Mouse (Mus musculus): ENCODE data around the gene Ifnk. TPM values are rescaled to one million over a fixed set of nuclear protein-coding genes. Genes with fewer than 3 reads are reported as not detected.

Ifnk gene
- not detected for total RNA-seq (2022)

DNA sequence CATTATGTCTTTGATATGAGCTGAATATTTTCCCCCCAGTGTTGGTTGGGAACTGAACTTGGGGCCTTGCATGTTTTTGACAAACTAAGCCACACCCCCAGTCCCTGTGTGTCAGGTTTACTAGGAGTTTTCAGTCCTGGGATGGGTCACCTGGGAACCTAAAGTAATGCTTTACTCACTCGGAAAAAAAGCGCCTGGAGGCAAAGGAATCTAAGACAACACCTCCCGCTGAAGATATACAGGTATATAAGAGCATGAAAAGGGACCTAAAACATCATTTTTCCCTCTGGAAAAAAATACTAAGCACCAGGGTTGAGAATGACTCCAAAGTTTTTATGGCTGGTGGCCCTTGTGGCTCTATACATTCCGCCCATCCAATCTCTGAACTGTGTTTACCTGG, at the start of gene Ifnk:
Ifnk (plus strand) TSS at position 301 of the 400 bp plus-strand sequence.
- DNase-seq (ENCODE audit: low spot score in 2 of 2) = no peak

DNA sequence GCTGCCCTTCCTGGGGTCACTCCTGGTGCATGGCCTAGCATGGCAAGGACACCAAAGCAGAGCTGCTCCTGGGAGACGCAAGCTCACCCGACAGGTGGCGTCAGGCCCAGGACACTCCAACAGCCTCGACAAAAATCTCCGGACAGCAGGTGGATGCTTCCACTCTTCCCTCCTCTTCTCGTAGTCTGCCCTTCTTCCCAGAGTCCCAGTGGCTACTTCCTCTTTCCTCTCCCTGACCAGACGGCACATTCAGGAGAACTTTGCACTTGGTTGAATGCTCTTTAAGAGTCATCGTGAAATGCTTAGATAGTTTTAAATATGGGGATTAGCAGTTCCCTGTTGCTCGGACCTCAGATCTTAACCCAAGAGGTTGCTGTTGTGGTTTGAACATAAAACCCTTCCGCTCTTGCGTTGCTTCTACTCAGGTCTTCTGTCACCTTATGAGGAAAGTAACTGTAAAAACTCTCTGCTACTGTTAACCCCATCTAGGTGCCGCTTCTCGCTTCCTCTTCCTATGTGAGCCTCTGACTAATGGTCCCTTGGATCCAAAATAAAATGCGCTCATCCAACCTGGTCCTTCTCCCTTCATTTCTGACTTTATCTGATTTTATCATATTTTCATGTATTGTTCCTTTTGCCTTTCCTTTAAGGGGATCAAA, 46.6 kb upstream of the Ifnk start:
- no peak for DNase-seq (ENCODE audit: low spot score in 2 of 2)

DNA sequence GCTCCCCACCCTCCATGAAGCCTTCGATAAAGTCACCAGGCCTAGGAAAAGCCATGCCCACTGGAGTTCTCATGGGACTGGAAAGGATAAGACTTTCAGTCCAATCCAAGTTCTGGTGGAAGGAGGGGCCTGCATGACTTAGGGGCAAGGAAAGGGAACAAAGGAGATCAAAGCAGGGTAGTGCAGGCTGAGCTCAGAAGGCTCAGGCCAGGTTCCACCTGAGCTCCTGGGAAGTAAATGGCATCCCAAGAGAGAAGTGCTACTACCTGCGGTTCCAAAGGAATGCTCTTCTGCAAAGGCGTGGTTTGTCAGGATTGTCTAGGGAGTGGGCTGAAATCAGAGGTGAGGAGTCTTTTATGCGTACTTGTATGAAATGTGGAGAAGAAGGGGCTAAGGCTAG, 39.4 kb upstream of the Ifnk start:
- DNase-seq (ENCODE audit: low spot score in 2 of 2) = no peak

DNA sequence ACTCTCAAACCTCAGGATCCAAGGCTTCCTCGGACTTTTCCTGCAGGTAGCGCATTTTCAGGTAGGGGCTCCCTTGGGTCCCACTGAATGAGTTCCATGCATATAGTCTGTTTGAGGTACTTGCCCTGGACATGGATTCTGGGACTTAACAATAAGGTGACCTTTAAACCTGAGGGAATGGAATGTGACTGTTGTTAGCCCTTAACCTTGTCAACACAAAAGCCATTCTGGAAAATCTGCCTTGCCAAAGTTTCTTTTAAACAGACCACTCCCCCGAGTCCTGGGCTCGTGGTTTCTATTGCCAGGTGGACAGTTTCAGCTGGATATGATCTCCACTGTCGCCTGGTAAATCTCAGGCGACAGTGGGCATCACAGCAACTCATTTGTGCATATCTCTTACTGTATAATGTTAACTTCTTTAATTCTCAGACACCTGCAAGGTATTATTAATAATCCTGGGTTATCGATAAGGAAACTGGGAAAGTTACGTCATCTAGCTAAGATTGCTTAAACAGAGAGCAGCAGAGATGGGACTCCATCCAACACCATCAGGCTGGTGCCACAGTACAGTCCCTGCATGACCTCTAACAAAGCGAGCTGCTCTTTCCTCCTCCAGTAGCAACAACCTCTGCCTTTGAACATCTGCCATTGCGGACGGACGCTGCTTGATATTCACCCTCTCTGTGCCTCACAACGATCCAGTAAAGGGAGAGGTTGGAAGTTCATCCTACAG, 38.2 kb upstream of the Ifnk start:
- no peak for DNase-seq (ENCODE audit: low spot score in 2 of 2)

DNA sequence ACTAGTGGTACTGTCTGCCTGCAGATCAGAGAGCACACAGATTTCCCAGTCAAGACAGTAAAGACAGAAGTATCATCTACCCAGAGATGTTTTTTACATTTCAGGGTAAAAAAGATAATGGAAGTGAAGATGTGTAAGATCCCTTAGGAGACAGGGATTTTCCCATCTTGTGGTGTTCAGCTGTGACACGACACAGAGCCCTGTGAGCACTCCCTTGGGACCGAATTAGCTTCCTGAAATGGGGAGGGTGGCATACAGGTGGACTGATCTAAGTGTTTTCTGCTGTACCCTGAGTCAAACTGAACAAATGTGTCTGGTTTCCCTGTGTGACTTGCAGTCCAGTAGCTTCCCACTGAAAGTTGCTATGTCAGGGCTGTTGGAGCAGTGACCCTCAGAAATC, 36.9 kb upstream of the Ifnk start:
- no peak for DNase-seq (ENCODE audit: low spot score in 2 of 2)

DNA sequence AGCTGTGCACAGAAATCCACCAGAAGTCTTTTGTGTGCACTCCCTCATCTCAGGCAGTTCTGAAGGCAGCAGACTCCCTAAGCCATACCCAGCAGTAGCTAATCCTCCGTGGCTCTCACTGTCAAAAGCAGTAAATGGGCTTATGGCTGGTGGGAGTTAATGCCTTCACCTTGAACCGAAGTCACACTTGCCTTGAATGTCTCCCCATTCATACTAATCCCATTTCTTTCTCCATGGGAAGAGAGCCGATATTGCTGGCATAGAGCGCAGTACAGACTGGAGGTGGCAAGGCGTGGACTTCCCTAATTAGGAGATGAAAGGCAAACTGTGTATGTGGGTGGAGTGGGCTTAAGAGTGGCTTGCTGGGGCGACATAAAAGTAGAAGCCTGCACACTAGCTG, 35.9 kb upstream of the Ifnk start:
- DNase-seq (ENCODE audit: low spot score in 2 of 2) = no peak

DNA sequence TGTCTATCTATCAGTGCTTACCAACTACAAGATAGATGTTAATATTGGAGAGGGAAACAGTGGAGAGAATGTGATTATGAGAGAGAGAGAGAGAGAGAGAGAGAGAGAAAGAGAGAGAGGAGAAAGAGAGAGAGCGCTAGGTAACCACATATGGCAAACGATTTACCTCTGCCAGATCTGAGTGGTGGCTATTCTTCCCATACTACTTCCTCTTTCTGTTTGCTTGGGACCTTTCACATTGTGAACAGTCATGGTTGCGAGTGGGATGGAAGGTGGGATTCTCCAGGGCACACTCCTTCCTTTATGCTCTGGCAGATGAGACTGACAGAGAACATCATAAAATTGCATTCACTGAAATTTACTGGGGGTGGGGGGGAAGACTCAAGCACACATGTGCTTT, 34.7 kb upstream of the Ifnk start:
- no peak for DNase-seq (ENCODE audit: low spot score in 2 of 2)

DNA sequence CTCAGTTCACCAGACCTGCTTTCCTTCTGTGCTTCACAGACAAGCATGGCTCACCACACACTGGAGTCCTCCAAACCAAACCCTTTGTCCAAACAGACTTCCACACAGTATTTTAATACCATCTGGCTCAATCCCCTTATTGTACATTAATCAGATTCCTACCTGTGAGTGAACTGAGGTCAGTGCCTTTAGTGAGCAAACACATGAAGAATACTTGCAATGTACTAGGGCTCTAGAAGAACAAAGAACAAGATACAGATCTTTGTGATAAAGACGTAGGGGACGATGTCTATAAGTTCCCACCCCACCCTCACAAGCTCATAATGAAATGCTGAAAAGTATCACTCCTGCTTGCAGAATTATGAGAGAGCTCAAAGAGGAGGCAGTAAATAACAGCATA, 33.0 kb upstream of the Ifnk start:
- DNase-seq (ENCODE audit: low spot score in 2 of 2) = no peak

DNA sequence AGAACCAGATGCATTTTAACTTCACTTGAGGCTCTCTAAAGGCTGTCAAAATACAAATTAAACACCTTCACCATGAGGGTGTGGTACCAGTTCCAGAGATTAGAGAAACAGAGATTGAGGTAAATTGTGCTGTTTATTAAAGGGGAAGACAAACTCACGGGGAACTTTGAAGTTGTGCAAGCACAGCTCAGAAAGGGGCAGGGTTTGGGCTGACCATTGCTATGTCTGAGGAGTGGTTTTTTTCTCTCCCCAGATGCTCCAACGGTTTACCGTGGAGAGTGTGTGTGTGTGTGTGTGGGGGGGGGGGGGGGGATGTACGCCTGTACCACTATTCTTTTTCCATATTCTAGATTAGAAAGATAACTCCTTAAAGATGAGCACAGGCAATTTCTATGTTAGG, 31.7 kb upstream of the Ifnk start:
- DNase-seq (ENCODE audit: low spot score in 2 of 2) = no peak

DNA sequence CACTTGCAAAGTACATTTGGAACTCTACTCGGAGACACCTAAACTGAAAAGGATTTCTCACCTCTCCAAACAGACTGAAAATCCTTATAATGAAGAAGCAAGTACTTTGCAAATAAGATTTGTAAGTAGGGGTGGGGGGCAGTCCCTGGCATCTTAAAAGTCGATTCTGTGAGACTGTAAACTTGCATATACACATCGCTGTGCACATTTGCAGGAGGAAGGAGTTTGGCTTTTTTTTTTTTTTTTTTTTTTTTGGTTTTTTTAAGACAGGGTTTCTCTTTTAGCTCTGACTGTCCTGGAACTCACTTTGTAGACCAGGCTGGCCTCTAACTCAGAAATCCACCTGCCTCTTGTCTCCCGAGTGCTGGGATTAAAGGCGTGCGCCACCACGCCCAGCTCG, 31.3 kb upstream of the Ifnk start:
- DNase-seq (ENCODE audit: low spot score in 2 of 2) = no peak

DNA sequence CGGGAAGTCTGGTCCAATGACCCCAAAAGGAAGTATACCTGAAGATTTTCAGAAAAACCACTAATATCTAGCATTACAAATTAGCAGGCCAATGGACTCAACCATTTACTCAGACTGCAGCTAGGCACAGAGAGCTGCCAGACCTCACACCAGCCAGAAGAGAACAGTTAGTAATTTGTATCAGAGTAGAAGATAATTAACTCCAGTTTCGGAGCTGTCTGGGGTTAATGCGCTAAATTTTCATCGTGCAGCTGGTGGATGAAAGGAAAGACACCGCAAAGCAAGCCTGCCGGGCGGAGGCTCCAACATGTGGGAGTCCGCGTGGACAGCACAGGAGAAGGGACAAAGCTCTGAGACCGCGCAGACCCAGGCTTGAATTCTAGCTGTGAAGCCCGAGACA, 30.8 kb upstream of the Ifnk start:
- no peak for DNase-seq (ENCODE audit: low spot score in 2 of 2)

DNA sequence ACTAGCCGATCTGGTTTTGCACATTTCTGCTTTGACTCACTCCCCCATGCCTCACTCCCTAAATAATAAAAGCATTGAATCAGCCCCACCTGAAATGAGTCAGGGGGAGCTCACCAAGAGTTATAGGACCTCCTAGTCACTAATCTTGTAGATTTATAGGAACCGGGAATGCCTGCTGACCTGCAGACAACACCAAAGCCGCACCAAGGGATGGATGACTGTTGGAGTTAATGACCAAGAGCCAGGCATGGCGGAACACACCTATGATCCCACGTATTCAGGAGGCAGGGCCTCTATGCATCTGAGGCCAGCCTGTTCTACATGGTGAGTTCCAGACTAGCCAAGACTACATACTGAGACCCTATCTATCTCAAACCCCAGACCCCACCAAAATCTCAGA, 28.8 kb upstream of the Ifnk start:
- DNase-seq (ENCODE audit: low spot score in 2 of 2) = no peak

DNA sequence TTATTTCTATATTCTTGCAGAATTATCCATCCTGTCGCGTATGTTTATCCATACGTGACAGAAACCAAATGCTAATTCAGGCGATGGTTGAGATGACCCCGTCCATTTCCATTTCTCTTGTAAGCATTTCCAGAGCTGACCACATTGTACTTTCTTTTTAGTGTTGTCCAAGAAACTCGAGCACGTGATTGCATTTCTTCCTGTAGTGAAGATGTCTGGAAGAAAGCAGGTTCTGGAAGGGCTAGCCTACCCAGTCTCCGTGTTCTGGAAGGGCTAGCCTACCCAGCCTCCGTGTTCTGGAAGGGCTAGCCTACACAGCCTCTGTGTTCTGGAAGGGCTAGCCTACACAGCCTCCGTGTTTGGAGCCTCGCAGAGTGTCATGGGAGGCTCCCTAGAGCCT, 27.8 kb upstream of the Ifnk start:
- no peak for DNase-seq (ENCODE audit: low spot score in 2 of 2)

DNA sequence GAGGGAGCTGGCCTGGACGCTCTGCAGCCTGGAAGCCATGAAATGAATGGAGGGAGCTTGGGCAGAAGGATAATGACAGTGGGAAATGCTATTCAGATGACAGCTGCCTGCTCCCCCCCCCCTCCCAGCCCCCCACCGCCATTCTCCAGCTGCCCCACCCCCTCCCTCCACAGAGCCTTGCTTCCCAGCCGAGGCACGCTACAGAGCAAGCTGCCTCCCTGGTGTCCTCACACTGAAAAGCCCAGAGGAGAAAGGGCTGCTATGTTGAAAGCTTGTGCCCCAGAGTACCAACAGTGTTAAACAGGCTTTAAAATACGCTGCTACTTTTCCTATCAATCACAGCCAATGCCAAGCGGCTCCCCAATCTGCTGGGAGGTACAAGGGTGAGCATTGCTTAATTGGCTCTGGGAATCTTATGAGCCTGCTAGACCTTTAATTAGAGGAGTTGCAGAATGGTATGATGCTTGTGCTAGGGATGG, 26.5 kb upstream of the Ifnk start:
- no peak for DNase-seq (ENCODE audit: low spot score in 2 of 2)

DNA sequence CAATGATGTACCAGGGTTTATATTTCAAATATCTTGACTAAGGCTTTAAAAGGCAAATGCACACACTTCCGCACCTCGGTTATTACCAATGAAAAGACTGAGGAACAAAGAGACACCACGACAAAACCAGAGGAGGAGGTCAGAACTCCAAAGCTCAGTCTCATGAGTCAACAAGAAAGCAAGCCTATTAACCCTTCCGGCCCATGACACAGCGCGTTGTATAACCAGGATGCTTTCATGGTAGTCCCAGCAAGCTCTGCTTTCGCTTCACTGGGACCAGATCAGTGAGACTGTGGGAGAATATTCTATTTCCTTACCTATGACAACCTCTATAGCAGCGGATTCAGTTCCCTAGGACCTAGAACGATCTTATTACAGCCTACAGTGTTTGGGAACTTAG, 25.1 kb upstream of the Ifnk start:
- no peak for DNase-seq (ENCODE audit: low spot score in 2 of 2)

DNA sequence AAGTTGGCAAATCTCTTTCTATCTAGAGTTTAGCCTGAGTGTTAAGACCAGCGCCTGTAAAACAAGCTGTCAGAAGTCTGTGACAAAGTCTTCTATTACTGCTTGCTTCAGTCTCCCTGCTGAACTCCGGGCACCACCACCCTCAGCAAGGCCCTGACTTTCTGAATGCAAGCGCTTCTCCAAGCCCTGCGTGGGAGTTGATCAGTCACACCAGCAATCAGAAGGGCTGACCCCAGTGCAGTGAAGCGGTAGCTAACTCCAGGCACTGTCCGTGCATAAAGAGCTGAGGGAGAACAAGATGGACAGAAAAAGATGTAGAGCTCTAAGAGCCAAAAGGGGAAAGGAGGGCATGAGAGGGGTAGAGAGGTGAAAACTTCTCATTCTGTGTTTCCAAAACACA, 24.1 kb upstream of the Ifnk start:
- no peak for DNase-seq (ENCODE audit: low spot score in 2 of 2)

DNA sequence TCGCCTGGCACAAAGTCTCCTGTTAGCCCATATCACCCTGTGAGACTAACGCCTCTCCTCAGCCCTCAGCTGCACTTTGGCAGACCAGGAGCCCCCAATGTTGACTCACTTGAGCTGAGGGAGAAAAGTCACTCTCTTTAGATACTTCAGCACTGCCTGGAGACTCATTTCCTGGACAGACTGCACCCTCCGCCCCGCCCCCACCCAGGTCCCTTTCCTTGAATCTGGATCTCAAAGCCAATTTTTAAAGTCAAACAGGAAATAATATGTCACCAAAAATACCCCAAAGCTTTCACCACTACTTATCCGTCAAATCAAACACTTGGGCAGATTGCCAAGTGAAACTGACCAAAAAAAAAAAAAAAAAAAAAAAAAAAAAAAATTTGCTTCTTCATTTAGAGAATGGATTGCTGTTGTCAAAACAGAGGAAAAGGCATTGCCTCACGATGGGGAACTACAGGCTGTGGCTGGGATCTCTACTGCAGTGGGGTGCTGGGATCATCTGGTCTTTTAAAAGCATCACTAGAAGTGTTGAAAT, 21.4 kb upstream of the Ifnk start:
- no peak for DNase-seq (ENCODE audit: low spot score in 2 of 2)

DNA sequence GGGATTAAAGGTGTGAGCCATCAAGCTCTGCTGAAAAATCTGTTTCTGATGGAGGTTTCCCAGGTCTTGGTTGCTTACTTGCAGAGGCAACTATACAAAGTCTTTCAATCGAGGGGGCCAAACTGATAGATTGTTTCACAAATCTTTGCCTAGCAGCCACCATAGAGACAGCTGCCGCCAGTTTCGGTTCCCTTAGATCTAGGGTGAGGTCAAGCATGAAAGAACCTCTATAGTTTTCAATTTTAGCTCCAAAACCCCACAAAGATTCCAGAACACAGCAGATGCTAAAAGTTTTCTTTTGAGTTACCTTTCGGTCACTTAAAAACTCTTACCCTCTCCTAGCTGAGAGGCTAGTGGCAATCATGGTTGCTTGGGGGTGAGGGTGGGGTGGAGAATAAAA, 20.3 kb upstream of the Ifnk start:
- no peak for DNase-seq (ENCODE audit: low spot score in 2 of 2)

DNA sequence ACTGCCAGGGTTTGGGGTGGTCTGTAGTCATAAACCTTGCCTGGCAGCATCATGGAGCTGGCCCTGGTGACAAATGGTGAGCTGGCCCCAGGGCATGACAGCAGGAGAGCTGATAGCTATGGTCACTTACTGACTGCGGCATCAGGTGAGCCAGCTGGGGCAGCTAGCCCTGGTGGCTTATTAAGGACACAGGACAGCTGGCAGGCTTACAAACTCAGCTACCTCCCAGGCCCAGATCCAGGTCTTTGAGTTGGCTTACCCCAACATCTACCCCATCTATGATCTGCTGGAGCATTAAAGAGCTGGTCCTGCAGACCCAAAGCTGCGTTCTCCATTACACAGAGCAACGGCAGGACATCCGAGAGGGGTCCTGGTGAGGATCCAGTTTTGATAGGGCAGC, 18.4 kb upstream of the Ifnk start:
- no peak for DNase-seq (ENCODE audit: low spot score in 2 of 2)

DNA sequence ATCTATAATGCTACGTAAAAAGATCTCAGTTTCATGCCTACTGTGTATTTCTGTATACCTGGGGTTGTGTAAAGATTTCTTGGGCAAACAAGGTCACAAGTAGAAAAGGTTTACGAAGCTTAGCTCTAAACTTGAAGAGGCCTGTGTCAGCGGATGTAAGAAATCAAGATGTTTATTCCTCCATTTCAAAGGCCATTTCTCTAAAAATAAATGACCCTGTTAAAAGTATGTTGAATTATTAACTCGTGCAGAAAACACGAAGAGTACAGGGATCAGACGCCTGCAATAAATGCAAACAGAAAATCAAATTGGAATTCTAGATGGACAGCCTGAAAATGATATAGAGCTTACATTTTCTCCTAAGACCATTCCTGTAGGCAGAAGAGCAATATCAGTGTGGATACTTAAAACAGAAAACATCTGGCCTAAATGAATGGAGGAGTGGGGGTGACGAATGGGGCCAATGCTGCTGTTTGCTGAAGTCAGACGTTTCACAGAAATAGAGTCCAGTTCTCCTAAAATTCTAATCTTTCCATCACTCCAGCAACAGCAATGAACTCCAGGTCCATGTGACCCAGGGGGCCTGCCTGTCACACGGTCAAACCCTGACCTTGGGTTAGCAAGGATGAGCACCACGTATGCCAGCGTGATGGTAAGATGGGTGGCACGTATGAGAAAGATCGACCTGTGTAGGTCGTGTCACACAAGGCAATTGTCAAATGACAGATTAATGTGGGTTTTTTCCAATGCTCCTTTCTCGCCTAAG, 16.8 kb upstream of the Ifnk start:
- DNase-seq (ENCODE audit: low spot score in 2 of 2) = no peak

DNA sequence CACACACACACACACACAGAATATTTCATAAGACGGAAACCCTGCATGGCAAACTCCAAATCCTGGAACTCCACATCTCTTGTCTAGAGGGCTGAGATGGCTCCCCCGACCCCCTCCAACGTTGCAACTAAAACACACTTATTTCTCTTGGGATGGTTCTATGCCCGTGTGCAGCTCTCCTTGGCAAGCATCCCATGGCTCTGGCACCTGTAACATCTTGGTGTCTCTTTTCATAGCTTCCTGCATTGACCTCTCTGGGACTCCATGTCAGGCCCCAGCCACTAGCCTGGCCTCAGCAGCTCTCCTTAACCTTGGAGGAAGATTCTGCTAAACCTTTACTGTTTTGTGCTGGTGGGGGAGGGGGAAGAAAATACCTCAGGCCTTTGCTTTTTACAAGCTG, 16.1 kb upstream of the Ifnk start:
- no peak for DNase-seq (ENCODE audit: low spot score in 2 of 2)

DNA sequence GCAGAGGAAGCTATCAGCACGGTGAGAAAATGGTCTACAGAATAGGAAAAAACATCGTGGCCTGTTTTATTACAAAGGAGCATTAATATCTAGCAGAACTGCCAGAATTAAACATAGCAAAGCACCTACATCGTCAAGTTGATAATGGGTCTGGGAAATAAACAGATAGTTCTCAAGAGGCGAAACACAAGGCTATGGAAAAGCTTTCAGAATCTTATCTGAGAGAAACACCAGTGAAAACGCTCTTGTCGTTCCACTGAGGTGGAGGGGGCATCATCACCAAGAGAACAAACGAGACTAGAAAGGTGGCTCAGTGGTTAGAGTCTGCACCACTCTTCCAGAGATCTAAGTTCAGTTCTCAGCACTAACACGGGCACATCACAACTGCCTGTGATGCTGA, 14.9 kb upstream of the Ifnk start:
- no peak for DNase-seq (ENCODE audit: low spot score in 2 of 2)
